ENCODE assay signal across 24 mouse cellular contexts in the genomic region with DNA sequence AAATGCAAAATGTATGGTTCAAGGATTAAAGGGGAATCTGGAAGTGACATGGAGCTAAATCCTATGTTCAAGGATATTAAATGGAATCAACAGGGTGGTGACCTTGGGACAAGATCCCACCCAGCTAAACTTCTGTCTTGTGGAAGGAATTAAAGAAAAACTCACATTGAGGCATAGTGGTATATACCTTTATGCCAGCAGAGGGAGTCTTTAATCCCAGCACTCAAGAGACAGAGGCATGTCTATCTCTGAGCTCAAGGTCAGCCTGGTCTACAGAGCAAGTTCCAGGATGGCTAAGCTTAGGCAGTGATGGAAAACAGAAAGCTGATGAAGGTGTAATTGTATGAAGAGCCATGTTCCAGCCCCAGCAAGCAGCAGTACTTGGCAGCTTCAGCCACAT. TPM values are rescaled to one million over a fixed set of nuclear protein-coding genes. Genes with fewer than 3 reads are reported as not detected.
DNase-seq lines count a peak whose midpoint lies in the region; ATAC-seq and TF ChIP-seq lines count a peak whose summit lies in the region.
"Had no signal": no experiment of that assay in that cellular context is flagged by ENCODE, and none has a peak within 500 bp of the region (broad histone marks: within the 10 kb centered on the region; RNA-seq: fewer than 3 reads in every experiment).

No protein-coding gene starts in this region.

- H3K4me2 ChIP-seq in lung, embryonic 14.5 days = no peak overlapping the region
- H3K4me2 ChIP-seq: hindbrain, embryonic 14.5 days; liver, embryonic 11.5 days; lung, embryonic 15.5 days; neural tube, embryonic 15.5 days had no signal

- no peaks in the 10 kb centered on the region for H3K27me3 ChIP-seq in lung, embryonic 14.5 days (ENCODE audit: insufficient read depth, low read length)
- H3K27me3 ChIP-seq in Patski = no peaks in the 10 kb centered on the region
- H3K27me3 ChIP-seq: lung, embryonic 15.5 days; neural tube, embryonic 15.5 days had no signal

- H3K4me1 ChIP-seq in lung, embryonic 14.5 days (ENCODE audit: insufficient read depth) = no peaks in the 10 kb centered on the region
- no peaks in the 10 kb centered on the region for H3K4me1 ChIP-seq in lung, adult 2 months (ENCODE audit: control insufficient read depth, insufficient read depth, low read length)
- H3K4me1 ChIP-seq: limb, embryonic 10.5 days; lung, embryonic 15.5 days; neural tube, embryonic 15.5 days had no signal

- no peak overlapping the region for H3K4me3 ChIP-seq in lung, embryonic 14.5 days (ENCODE audit: low read depth, low read length)
- no peak overlapping the region for H3K4me3 ChIP-seq in lung, adult 2 months (replicated peaks; ENCODE audit: extremely low read depth, low read depth, low read length)
- H3K4me3 ChIP-seq: limb, embryonic 10.5 days; lung, embryonic 15.5 days; neural tube, embryonic 15.5 days had no signal

- TF ChIP-seq CTCF in lung, embryonic 14.5 days (IDR thresholded peaks at IDR 0.05; ENCODE audit: low read depth) = 0 out of 2 replicates have a peak, but pooled peaks have one; percentile 31
- no peak for TF ChIP-seq CTCF in lung, adult 2 months (IDR thresholded peaks at IDR 0.05; ENCODE audit: insufficient read depth, low read length)
- TF ChIP-seq CTCF in Patski (IDR thresholded peaks at IDR 0.05) = peak; percentile 32

- no peak for ATAC-seq in CD4-positive, CD25-positive, alpha-beta regulatory T cell, adult 4 months
- no peak for ATAC-seq in lung, embryonic 14.5 days (ENCODE audit: insufficient read depth)
- ATAC-seq in Patski = no peak
- ATAC-seq in frontal cortex, adult (ENCODE audit: low TSS enrichment) = no peak
- ATAC-seq: forebrain, embryonic 16.5 days; intestine, embryonic 16.5 days had no signal

- POLR2A ChIA-PET in Patski (lab: Charles Lee) = no interaction called here

- no peaks in the 10 kb centered on the region for H3K36me3 ChIP-seq in lung, embryonic 14.5 days (ENCODE audit: insufficient read depth)
- H3K36me3 ChIP-seq: limb, embryonic 10.5 days; lung, embryonic 15.5 days; neural tube, embryonic 15.5 days had no signal

- CTCF ChIA-PET in Patski (lab: Charles Lee) = no interaction called here

- H3K9ac ChIP-seq in lung, embryonic 14.5 days = no peak overlapping the region
- H3K9ac ChIP-seq: hindbrain, embryonic 14.5 days; lung, embryonic 15.5 days; neural tube, embryonic 15.5 days had no signal

- H3K9me3 ChIP-seq in lung, embryonic 14.5 days (ENCODE audit: low read depth, low read length) = no peaks in the 10 kb centered on the region
- H3K9me3 ChIP-seq: limb, embryonic 10.5 days; lung, embryonic 15.5 days; neural tube, embryonic 15.5 days had no signal

- no peak for TF ChIP-seq POLR2A in lung, adult 2 months (IDR thresholded peaks at IDR 0.05; ENCODE audit: borderline replicate concordance, extremely low read depth, low read depth, low read length)

- no peak overlapping the region for H3K27ac ChIP-seq in lung, embryonic 14.5 days (ENCODE audit: low read depth)
- H3K27ac ChIP-seq: hindbrain, embryonic 14.5 days; limb, embryonic 10.5 days; lung, embryonic 15.5 days; neural tube, embryonic 15.5 days had no signal

- peak; percentile 45 for DNase-seq in CD4-positive, CD25-positive, alpha-beta regulatory T cell, adult 2 months (ENCODE audit: low read depth, low spot score)
- DNase-seq in lung, embryonic 14.5 days = no peak
- no peak for DNase-seq in lung, adult 2 months
- no peak for DNase-seq in Patski (ENCODE audit: low read depth, low spot score)
- peak; percentile 33 for DNase-seq in naive thymus-derived CD4-positive, alpha-beta T cell, adult 2 months (ENCODE audit: low read depth)
- no peak for DNase-seq in neural tube, embryonic 10.5 days (ENCODE audit: extremely low spot score, low spot score)
- DNase-seq: adrenal gland, postnatal 25 days; cerebellum, adult 11 months; cerebellum, postnatal 14 days; embryo, embryonic 11 days; gastrocnemius, postnatal 36 days; midbrain, embryonic 14.5 days had no signal

- in situ Hi-C loops in Patski (cut with MboI; ENCODE audit: low pct_unique_long_range_greater_than_20kb) = no loop called here

RNA-seq across cellular contexts. Expression of gene E330021D16Rik, which starts 39.3 kb away (rescaled TPM):
- polyA plus RNA-seq in CD4-positive, CD25-positive, alpha-beta regulatory T cell, adult 4 months (2017; shearing (Covaris generic)) = 1 to 10 TPM; 1.1 to 1.7 TPM
- not detected in 2 replicates for polyA plus RNA-seq in lung, embryonic 14.5 days (2014; fragmentation: Nextera tagmentation; extraction: Ambion mirVana)
- polyA plus RNA-seq in lung, adult 2 months (2012; rRNA removed) = 0.11 TPM in 1 of 2 replicates, not detected in the other
- not detected for polyA plus RNA-seq in Patski (2021)
- polyA plus RNA-seq: forebrain, embryonic 16.5 days; heart, postnatal 0 days; hindbrain, embryonic 14.5 days; intestine, embryonic 16.5 days; limb, embryonic 10.5 days; liver, embryonic 11.5 days; midbrain, embryonic 14.5 days; neural tube, embryonic 15.5 days had no signal

RNA-seq across cellular contexts. Expression of gene Gm8994, which starts 48.8 kb away (rescaled TPM):
- not detected for polyA plus RNA-seq in CD4-positive, CD25-positive, alpha-beta regulatory T cell, adult 4 months (2017; shearing (Covaris generic))
- not detected in 2 replicates for polyA plus RNA-seq in lung, embryonic 14.5 days (2014; fragmentation: Nextera tagmentation; extraction: Ambion mirVana)
- not detected in 2 replicates for polyA plus RNA-seq in lung, adult 2 months (2012; rRNA removed)
- polyA plus RNA-seq in Patski (2021) = 0.04 TPM
- polyA plus RNA-seq: embryonic facial prominence, embryonic 14.5 days; forebrain, embryonic 16.5 days; heart, postnatal 0 days; hindbrain, embryonic 14.5 days; intestine, embryonic 16.5 days; kidney, embryonic 16.5 days; limb, embryonic 10.5 days; liver, embryonic 11.5 days; lung, embryonic 15.5 days; midbrain, embryonic 14.5 days; neural tube, embryonic 15.5 days had no signal

Comparison
In these comparisons a context has a peak if more than half of its experiments do, and no peak if none do; other contexts are left out.
1. DNase-seq: peak in CD4-positive, CD25-positive, alpha-beta regulatory T cell, adult 2 months (single experiment) and naive thymus-derived CD4-positive, alpha-beta T cell, adult 2 months (single experiment); none in lung, embryonic 14.5 days (single experiment), lung, adult 2 months (single experiment), Patski (single experiment) and neural tube, embryonic 10.5 days (single experiment).